Mouse (Mus musculus) bone marrow, adult 2 months (tissue): Measurements from ENCODE around the gene Adgrl4. TPM values are rescaled to one million over a fixed set of nuclear protein-coding genes. Genes with fewer than 3 reads are reported as not detected.

Experiments
- H3K27ac ChIP-seq: fragments of 200-500 bp; 2 replicates; pipeline ENCODE4 v1.5.1; 2012; ENCODE audit warnings: low read depth, mild to moderate bottlenecking, control low read depth, inconsistent platforms, low read length; ENCODE audit not compliant: control insufficient read depth, poor library complexity, insufficient read depth
- H3K4me1 ChIP-seq: fragments of 200-500 bp; 2 replicates; pipeline ENCODE4 v1.6.1; 2011; ENCODE audit warnings: low read length; ENCODE audit not compliant: control insufficient read depth, insufficient read depth
- H3K4me3 ChIP-seq: fragments of 200-500 bp; replicated peaks from 2 replicates; pipeline ENCODE3; 2011; ENCODE audit warnings: mild to moderate bottlenecking, low read depth, low read length, control low read depth; ENCODE audit not compliant: control insufficient read depth
- CTCF ChIP-seq: fragments of 200-500 bp; IDR thresholded peaks from 2 replicates; pipeline ENCODE4 v1.5.1; 2011; ENCODE audit warnings: low read length, control low read depth; ENCODE audit not compliant: control insufficient read depth, insufficient read depth
- POLR2A ChIP-seq: fragments of 200-500 bp; IDR thresholded peaks from 2 replicates; pipeline ENCODE4 v1.6.1; 2011; ENCODE audit warnings: low read depth, mild to moderate bottlenecking, control low read depth, low read length, borderline replicate concordance; ENCODE audit not compliant: control insufficient read depth
- WGBS: fragments of 180-500 bp; shearing (Covaris S2); methylation state at CpG from one replicate; pipeline ENCODE4 v1.1.7; 2018; 5-methylcytosine and 5-hydroxymethylcytosine counted together
- polyA plus RNA-seq: library from polyadenylated mRNA; stranded (reverse); fragments of >200 nt; gene quantifications from 2 replicates; pipeline ENCODE4 v1.2.4, GENCODE M21; 2011; ENCODE audit warnings: low replicate concordance; ENCODE audit not compliant: missing spikeins, insufficient read depth, insufficient read length

The Adgrl4 gene
- polyA plus RNA-seq, 1 experiment: 4.8 TPM

DNA sequence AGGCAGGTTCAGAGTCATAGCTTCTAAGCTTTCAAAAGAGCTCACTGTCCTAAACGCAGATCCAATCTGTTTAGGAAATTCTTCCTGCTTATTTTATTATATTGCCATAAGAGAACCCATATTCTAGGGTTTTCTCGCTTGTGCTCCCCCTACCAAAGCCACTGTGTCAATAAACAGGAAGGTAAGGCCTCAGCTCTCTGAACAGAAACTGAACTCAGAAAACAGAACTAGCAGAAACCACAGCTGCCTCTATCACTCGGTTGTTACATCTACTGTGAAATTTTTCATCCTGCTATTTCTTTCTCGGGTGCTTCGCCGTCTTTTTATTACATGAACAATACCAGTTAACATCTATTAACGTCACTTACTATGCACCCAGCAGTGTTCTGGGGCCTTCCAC lies 137.6 kb downstream of the Adgrl4 start:
- TF ChIP-seq POLR2A (no peak), CTCF (no peak)
- H3K4me3 ChIP-seq: no peak overlapping the region
- no peaks in the 10 kb centered on the region for H3K4me1 ChIP-seq
- no peak overlapping the region for H3K27ac ChIP-seq
- 13% methylated on average over 7 of the region's 7 CpGs for WGBS

DNA sequence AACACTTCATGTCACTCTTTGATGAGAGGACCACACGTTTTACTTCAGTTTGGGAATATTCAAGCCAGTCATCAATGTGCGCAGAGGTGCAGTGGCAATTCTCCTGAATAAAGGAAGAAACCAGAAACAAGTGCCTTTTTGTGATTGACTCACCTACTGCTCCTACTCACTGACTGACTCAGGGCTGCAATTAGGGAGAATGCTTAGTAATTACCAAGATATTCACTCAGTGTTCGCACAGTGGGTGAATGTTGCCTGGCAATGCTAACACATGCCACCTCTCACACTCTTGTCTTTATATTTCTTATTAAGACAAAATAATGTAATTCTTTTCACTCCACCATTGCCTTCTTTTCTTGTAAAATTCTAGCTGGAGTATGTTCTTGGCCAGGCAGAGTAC lies 138.5 kb downstream of the Adgrl4 start:
- TF ChIP-seq POLR2A: no peak
- WGBS: 73% methylated on average over 3 of the region's 3 CpGs
- no peaks in the 10 kb centered on the region for H3K4me1 ChIP-seq
- H3K27ac ChIP-seq: no peak overlapping the region
- H3K4me3 ChIP-seq: no peak overlapping the region

DNA sequence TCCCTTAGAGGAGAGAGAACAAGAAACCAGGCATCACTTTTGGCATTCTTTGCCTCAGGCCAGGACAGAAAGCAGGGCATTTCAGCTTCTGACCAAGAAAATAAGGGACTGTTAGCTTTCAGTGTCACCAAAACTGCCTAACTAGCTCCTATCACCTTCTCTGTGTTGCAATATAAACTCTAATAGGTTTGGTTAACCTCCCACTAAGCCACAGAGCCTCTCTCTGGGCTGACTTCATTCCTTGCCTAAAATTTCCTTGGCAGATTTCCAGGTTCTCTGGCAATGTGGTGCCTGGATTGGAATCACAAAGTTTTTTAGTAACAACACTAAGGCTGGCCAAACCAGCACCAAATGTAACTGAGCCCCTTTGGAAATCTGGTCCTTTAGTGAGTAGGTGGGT lies 154.2 kb downstream of the Adgrl4 start:
- TF ChIP-seq CTCF (no peak), POLR2A (no peak)
- no peak overlapping the region for H3K27ac ChIP-seq
- H3K4me3 ChIP-seq: no peak overlapping the region
- no peaks in the 10 kb centered on the region for H3K4me1 ChIP-seq
